Mouse (Mus musculus): ENCODE results near the gene Spata18. TPM values are rescaled to one million over a fixed set of nuclear protein-coding genes. Genes with fewer than 3 reads are reported as not detected.

Spata18 gene
- polyA plus RNA-seq, 2 experiments, result not detected

DNA sequence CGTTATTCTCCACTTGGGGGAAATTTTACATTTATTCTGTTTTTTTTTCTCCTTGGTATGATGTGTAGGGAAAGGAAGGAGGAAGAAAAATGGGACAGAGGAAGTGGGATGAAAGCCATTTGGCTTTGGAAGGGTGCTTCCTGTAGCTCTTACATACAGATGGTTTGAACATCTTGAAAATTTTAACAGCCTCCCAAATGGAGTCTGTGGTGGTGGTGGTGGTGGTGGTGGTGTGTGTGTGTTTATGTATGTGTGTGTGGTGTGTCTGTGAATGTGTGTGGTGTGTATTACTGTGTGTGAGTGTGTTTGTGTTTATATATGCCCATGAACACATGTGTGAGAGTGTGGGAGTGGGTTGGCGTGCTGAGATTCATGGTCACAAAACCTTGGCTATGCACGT lies 24.4 kb downstream of the Spata18 start:
- Histone ChIP-seq H3K27ac (no peak overlapping the region), H3K9ac (replicated peaks) (no peak overlapping the region), H3K4me1 (replicated peaks; ENCODE audit: control insufficient read depth in 2 of 2, insufficient read depth in 2 of 2, low read length in 1 of 2) (no peaks in the 10 kb centered on the region), H3K36me3 (replicated peaks; ENCODE audit: control insufficient read depth, insufficient read depth, low read depth) (no peaks in the 10 kb centered on the region), H3K4me2 (ENCODE audit: low read depth) (no peak overlapping the region), H3K9me3 (ENCODE audit: control insufficient read depth, low read length) (no peaks in the 10 kb centered on the region), H3K27me3 (ENCODE audit: control insufficient read depth, insufficient read depth, low read length) (no peaks in the 10 kb centered on the region), H3K4me3 (ENCODE audit: insufficient read depth in 1 of 2, low read depth in 2 of 2, low read length in 2 of 2) (no peak overlapping the region)
- WGBS (ENCODE audit: insufficient replicate concordance), result 63% methylated on average over 3 of the region's 3 CpGs
- TF ChIP-seq CTCF (IDR thresholded peaks at IDR 0.05; ENCODE audit: low read depth) (no peak), EP300 (IDR thresholded peaks at IDR 0.05; ENCODE audit: low read depth) (no peak)
- ATAC-seq (ENCODE audit: insufficient read depth) (no peak), DNase-seq (ENCODE audit: low read depth in 3 of 3, low spot score in 3 of 3) (no peak)

- DNase-seq (ENCODE audit: low read depth in 3 of 3, low spot score in 3 of 3) (no peak), ATAC-seq (ENCODE audit: insufficient read depth) (no peak)
- TF ChIP-seq CTCF (IDR thresholded peaks at IDR 0.05; ENCODE audit: low read depth) (no peak), EP300 (IDR thresholded peaks at IDR 0.05; ENCODE audit: low read depth) (no peak)
- H3K36me3 ChIP-seq (replicated peaks; ENCODE audit: control insufficient read depth, insufficient read depth, low read depth), result no peaks in the 10 kb centered on the region
- no peak overlapping the region for H3K4me3 ChIP-seq (ENCODE audit: insufficient read depth in 1 of 2, low read depth in 2 of 2, low read length in 2 of 2)
- H3K27me3 ChIP-seq (ENCODE audit: control insufficient read depth, insufficient read depth, low read length), result no peaks in the 10 kb centered on the region
- H3K27ac ChIP-seq, result no peak overlapping the region
- H3K4me1 ChIP-seq (replicated peaks; ENCODE audit: control insufficient read depth in 2 of 2, insufficient read depth in 2 of 2, low read length in 1 of 2), result no peaks in the 10 kb centered on the region
- no peak overlapping the region for H3K4me2 ChIP-seq (ENCODE audit: low read depth)
- no peaks in the 10 kb centered on the region for H3K9me3 ChIP-seq (ENCODE audit: control insufficient read depth, low read length)
- WGBS (ENCODE audit: insufficient replicate concordance), result 66% methylated on average over 13 of the region's 13 CpGs
- no peak overlapping the region for H3K9ac ChIP-seq (replicated peaks)
Observed at GRCm38 (mm10) chr5:73676626-73677025, 25.4 kb downstream of the Spata18 start.

DNA sequence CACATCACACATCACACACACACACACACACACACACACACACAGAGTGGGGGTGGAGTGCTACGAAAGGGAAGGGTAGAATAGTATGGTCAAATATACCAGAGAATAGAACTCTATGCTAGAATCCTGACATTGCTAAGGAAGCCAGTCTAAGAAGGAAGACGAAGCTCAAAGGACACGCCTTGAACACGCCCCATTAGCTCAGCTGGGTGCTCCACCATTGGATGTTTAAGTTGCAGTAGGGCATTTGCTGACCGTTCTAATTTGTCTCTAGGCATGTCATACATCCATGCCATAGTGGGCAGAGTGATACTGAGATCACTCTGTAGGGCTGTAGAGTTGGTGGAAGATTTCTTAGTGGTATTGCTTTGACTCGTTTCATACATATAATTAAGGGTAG lies 32.0 kb downstream of the Spata18 start:
- no peak overlapping the region for H3K4me2 ChIP-seq (ENCODE audit: low read depth)
- H3K27me3 ChIP-seq (ENCODE audit: control insufficient read depth, insufficient read depth, low read length), result no peaks in the 10 kb centered on the region
- no peak overlapping the region for H3K9ac ChIP-seq (replicated peaks)
- H3K4me1 ChIP-seq (replicated peaks; ENCODE audit: control insufficient read depth in 2 of 2, insufficient read depth in 2 of 2, low read length in 1 of 2), result no peaks in the 10 kb centered on the region
- DNase-seq (ENCODE audit: low read depth in 3 of 3, low spot score in 3 of 3) (no peak), ATAC-seq (ENCODE audit: insufficient read depth) (no peak)
- no peak overlapping the region for H3K27ac ChIP-seq
- no peak overlapping the region for H3K4me3 ChIP-seq (ENCODE audit: insufficient read depth in 1 of 2, low read depth in 2 of 2, low read length in 2 of 2)
- WGBS (ENCODE audit: insufficient replicate concordance), result 52% methylated on average over 6 of the region's 6 CpGs
- TF ChIP-seq CTCF (IDR thresholded peaks at IDR 0.05; ENCODE audit: low read depth) (no peak), EP300 (IDR thresholded peaks at IDR 0.05; ENCODE audit: low read depth) (no peak)
- H3K9me3 ChIP-seq (ENCODE audit: control insufficient read depth, low read length), result no peaks in the 10 kb centered on the region
- H3K36me3 ChIP-seq (replicated peaks; ENCODE audit: control insufficient read depth, insufficient read depth, low read depth), result no peaks in the 10 kb centered on the region

GRCm38 (mm10) chr5:73683706-73684409 lies 32.7 kb downstream of the Spata18 start:
- 41% methylated on average over 9 of the region's 9 CpGs for WGBS (ENCODE audit: insufficient replicate concordance)
- Histone ChIP-seq H3K4me3 (ENCODE audit: insufficient read depth in 1 of 2, low read depth in 2 of 2, low read length in 2 of 2) (no peak overlapping the region), H3K27me3 (ENCODE audit: control insufficient read depth, insufficient read depth, low read length) (no peaks in the 10 kb centered on the region), H3K27ac (no peak overlapping the region), H3K9me3 (ENCODE audit: control insufficient read depth, low read length) (no peaks in the 10 kb centered on the region), H3K4me2 (ENCODE audit: low read depth) (no peak overlapping the region), H3K4me1 (replicated peaks; ENCODE audit: control insufficient read depth in 2 of 2, insufficient read depth in 2 of 2, low read length in 1 of 2) (no peaks in the 10 kb centered on the region), H3K9ac (replicated peaks) (no peak overlapping the region), H3K36me3 (replicated peaks; ENCODE audit: control insufficient read depth, insufficient read depth, low read depth) (no peaks in the 10 kb centered on the region)
- TF ChIP-seq EP300 (IDR thresholded peaks at IDR 0.05; ENCODE audit: low read depth) (no peak), CTCF (IDR thresholded peaks at IDR 0.05; ENCODE audit: low read depth) (peak; percentile 30; the same call in 1 of the 2 replicates)
- ATAC-seq (ENCODE audit: insufficient read depth) (no peak), DNase-seq (ENCODE audit: low read depth in 3 of 3, low spot score in 3 of 3) (no peak)

DNA sequence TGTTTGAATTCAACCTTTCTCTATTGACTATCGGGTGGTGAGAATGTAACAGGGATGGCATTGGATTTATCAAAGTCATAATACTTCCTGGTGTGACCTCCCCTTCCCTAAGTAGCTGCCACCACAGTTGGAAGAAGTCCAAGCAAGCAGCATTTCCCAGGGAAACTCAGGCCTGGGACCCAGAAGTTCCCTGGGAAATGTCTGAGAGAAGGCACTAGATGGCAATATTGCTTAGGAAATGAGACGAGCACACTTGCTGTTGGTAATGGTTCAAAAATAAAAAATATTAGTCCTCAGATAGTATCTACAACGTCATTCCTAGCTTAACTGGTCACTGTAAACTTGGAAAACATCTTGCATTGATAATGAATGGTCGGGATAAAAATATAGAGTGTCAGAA lies 35.0 kb downstream of the Spata18 start:
- no peak overlapping the region for H3K4me2 ChIP-seq (ENCODE audit: low read depth)
- TF ChIP-seq EP300 (IDR thresholded peaks at IDR 0.05; ENCODE audit: low read depth) (no peak), CTCF (IDR thresholded peaks at IDR 0.05; ENCODE audit: low read depth) (peak; percentile 23; the same call in 1 of the 2 replicates)
- DNase-seq (ENCODE audit: low read depth in 3 of 3, low spot score in 3 of 3) (no peak), ATAC-seq (ENCODE audit: insufficient read depth) (no peak)
- H3K9me3 ChIP-seq (ENCODE audit: control insufficient read depth, low read length), result no peaks in the 10 kb centered on the region
- H3K27ac ChIP-seq, result no peak overlapping the region
- WGBS (ENCODE audit: insufficient replicate concordance), result 27% methylated on average over 4 of the region's 4 CpGs
- H3K4me1 ChIP-seq (replicated peaks; ENCODE audit: control insufficient read depth in 2 of 2, insufficient read depth in 2 of 2, low read length in 1 of 2), result peaks cover 0 to 7% of the 10 kb centered on the region in 2 experiments; a peak in 1 of 4 replicates
- no peaks in the 10 kb centered on the region for H3K36me3 ChIP-seq (replicated peaks; ENCODE audit: control insufficient read depth, insufficient read depth, low read depth)
- H3K9ac ChIP-seq (replicated peaks), result no peak overlapping the region
- no peaks in the 10 kb centered on the region for H3K27me3 ChIP-seq (ENCODE audit: control insufficient read depth, insufficient read depth, low read length)
- no peak overlapping the region for H3K4me3 ChIP-seq (ENCODE audit: insufficient read depth in 1 of 2, low read depth in 2 of 2, low read length in 2 of 2)
